Mouse (Mus musculus) cerebellum, adult 2 months (tissue): Measurements from ENCODE around the gene Ifitm6.

ENCODE experiments used
- CTCF ChIP-seq: fragments of 200-500 bp; IDR thresholded peaks from 2 replicates; pipeline ENCODE4 v1.5.1; 2011; ENCODE audit warnings: low read depth, mild to moderate bottlenecking, control low read depth, low read length, moderate library complexity, borderline replicate concordance; ENCODE audit not compliant: insufficient read depth
- POLR2A ChIP-seq: fragments of 200-500 bp; IDR thresholded peaks from 2 replicates; pipeline ENCODE4 v1.6.1; 2011; ENCODE audit warnings: low read length, control low read depth, borderline replicate concordance; ENCODE audit not compliant: insufficient read depth

- TF ChIP-seq CTCF, result no peak
- TF ChIP-seq POLR2A, result no peak
Observed at GRCm38 (mm10) chr7:140973396-140974165, 44.1 kb downstream of the Ifitm6 start.
